Mouse (Mus musculus) cerebellum, adult 2 months (tissue): Measurements from ENCODE around the gene Rgl1. TPM values are rescaled to one million over a fixed set of nuclear protein-coding genes. Genes with fewer than 3 reads are reported as not detected.

Experiments
- DNase-seq, 2 experiments: peaks; one replicate each; pipeline ENCODE4 v3.0.0; 2021
- H3K27ac ChIP-seq: fragments of 200-500 bp; 2 replicates; pipeline ENCODE4 v1.5.1; 2012; ENCODE audit warnings: low read length, control low read depth, inconsistent platforms; ENCODE audit not compliant: insufficient read depth
- H3K27me3 ChIP-seq: fragments of 200-500 bp; 2 replicates; pipeline ENCODE4 v1.6.1; 2012; ENCODE audit warnings: inconsistent platforms, mild to moderate bottlenecking, low read length, moderate library complexity; ENCODE audit not compliant: control insufficient read depth, insufficient read depth
- H3K4me1 ChIP-seq: fragments of 200-500 bp; 2 replicates; pipeline ENCODE4 v1.6.1; 2011; ENCODE audit warnings: low read length; ENCODE audit not compliant: control insufficient read depth, insufficient read depth
- H3K4me3 ChIP-seq: fragments of 200-500 bp; replicated peaks from 2 replicates; pipeline ENCODE3; 2011; ENCODE audit warnings: mild to moderate bottlenecking, low read depth, low read length, control low read depth; ENCODE audit not compliant: insufficient read depth
- CTCF ChIP-seq: fragments of 200-500 bp; IDR thresholded peaks from 2 replicates; pipeline ENCODE4 v1.5.1; 2011; ENCODE audit warnings: low read depth, mild to moderate bottlenecking, control low read depth, low read length, moderate library complexity, borderline replicate concordance; ENCODE audit not compliant: insufficient read depth
- POLR2A ChIP-seq: fragments of 200-500 bp; IDR thresholded peaks from 2 replicates; pipeline ENCODE4 v1.6.1; 2011; ENCODE audit warnings: low read length, control low read depth, borderline replicate concordance; ENCODE audit not compliant: insufficient read depth
- WGBS: fragments of 180-500 bp; shearing (Covaris S2); methylation state at CpG from one replicate; pipeline ENCODE4 v1.1.7; 2018; 5-methylcytosine and 5-hydroxymethylcytosine counted together
- polyA plus RNA-seq: library from polyadenylated mRNA; depleted of rRNA; stranded (reverse); fragments of >200 nt; gene quantifications from 2 replicates; pipeline ENCODE4 v1.2.3, GENCODE M21; 2012

The Rgl1 gene
- polyA plus RNA-seq, 1 experiment = 24.4 TPM

GRCm38 (mm10) chr1:152526154-152526553 lies 240.0 kb downstream of the Rgl1 start:
- H3K27ac ChIP-seq = no peak overlapping the region

GRCm38 (mm10) chr1:152524987-152525648 lies 241.0 kb downstream of the Rgl1 start:
- no peak overlapping the region for H3K27ac ChIP-seq
- TF ChIP-seq CTCF = peak; percentile 83
- no peak for TF ChIP-seq POLR2A
- H3K27me3 ChIP-seq = no peaks in the 10 kb centered on the region
- no peaks in the 10 kb centered on the region for H3K4me1 ChIP-seq
- WGBS = 14% methylated on average over 6 of the region's 6 CpGs
- peak; percentile 67 to 69 for DNase-seq
- H3K4me3 ChIP-seq = no peak overlapping the region

More at GRCm38 (mm10) chr1:152526154-152526553, 240.0 kb downstream of the Rgl1 start:
- no peak for DNase-seq
- Histone ChIP-seq H3K4me3 (no peak overlapping the region), H3K27me3 (no peaks in the 10 kb centered on the region), H3K4me1 (no peaks in the 10 kb centered on the region)
- WGBS = 72% methylated on average over 9 of the region's 9 CpGs
- TF ChIP-seq CTCF (no peak), POLR2A (no peak)

- no peak for TF ChIP-seq CTCF
- no peak for TF ChIP-seq POLR2A
- Histone ChIP-seq H3K4me1 (no peaks in the 10 kb centered on the region), H3K27me3 (no peaks in the 10 kb centered on the region), H3K4me3 (no peak overlapping the region), H3K27ac (no peak overlapping the region)
- no peak for DNase-seq
- 86% methylated on average over 22 of the region's 22 CpGs for WGBS
These were observed 241.9 kb downstream of the Rgl1 start for GRCm38 (mm10) chr1:152524098-152524892.

GRCm38 (mm10) chr1:152523292-152523691 lies 242.9 kb downstream of the Rgl1 start:
- TF ChIP-seq CTCF = no peak
- TF ChIP-seq POLR2A = no peak
- WGBS = 82% methylated on average over 11 of the region's 11 CpGs
- H3K27me3 ChIP-seq = no peaks in the 10 kb centered on the region

GRCm38 (mm10) chr1:152522226-152522625 lies 243.9 kb downstream of the Rgl1 start:
- H3K27me3 ChIP-seq = no peaks in the 10 kb centered on the region

More at GRCm38 (mm10) chr1:152523292-152523691, 242.9 kb downstream of the Rgl1 start:
- H3K27ac ChIP-seq = no peak overlapping the region
- no peak overlapping the region for H3K4me3 ChIP-seq
- DNase-seq = no peak
- no peaks in the 10 kb centered on the region for H3K4me1 ChIP-seq

GRCm38 (mm10) chr1:152520798-152521575 lies 245.2 kb downstream of the Rgl1 start:
- peak; percentile 23 to 30 for DNase-seq
- 80% methylated on average over 16 of the region's 16 CpGs for WGBS
- no peaks in the 10 kb centered on the region for H3K27me3 ChIP-seq

More at GRCm38 (mm10) chr1:152522226-152522625, 243.9 kb downstream of the Rgl1 start:
- no peak for DNase-seq
- WGBS = 85% methylated on average over 3 of the region's 3 CpGs
- TF ChIP-seq CTCF (no peak), POLR2A (no peak)
- no peak overlapping the region for H3K4me3 ChIP-seq
- no peaks in the 10 kb centered on the region for H3K4me1 ChIP-seq
- no peak overlapping the region for H3K27ac ChIP-seq

GRCm38 (mm10) chr1:152518971-152519370 lies 247.2 kb downstream of the Rgl1 start:
- DNase-seq = no peak
- TF ChIP-seq CTCF = no peak
- no peak for TF ChIP-seq POLR2A
- WGBS = 80% methylated on average over 8 of the region's 8 CpGs

More at GRCm38 (mm10) chr1:152520798-152521575, 245.2 kb downstream of the Rgl1 start:
- no peak overlapping the region for H3K4me3 ChIP-seq
- H3K4me1 ChIP-seq = no peaks in the 10 kb centered on the region
- H3K27ac ChIP-seq = no peak overlapping the region
- TF ChIP-seq POLR2A (no peak), CTCF (peak; percentile 63)

More at GRCm38 (mm10) chr1:152518971-152519370, 247.2 kb downstream of the Rgl1 start:
- Histone ChIP-seq H3K4me1 (no peaks in the 10 kb centered on the region), H3K27me3 (no peaks in the 10 kb centered on the region), H3K27ac (no peak overlapping the region), H3K4me3 (no peak overlapping the region)
